Mouse (Mus musculus) adrenal gland, postnatal 10 days (tissue): ENCODE results near the gene Cyp17a1. TPM values are rescaled to one million over a fixed set of nuclear protein-coding genes. Genes with fewer than 3 reads are reported as not detected.

ENCODE experiments used
- DNase-seq: peaks from one replicate; pipeline ENCODE4 v3.0.0; 2021; ENCODE audit warnings: mixed read lengths
- total RNA-seq, 2 experiments: library from RNA; stranded (reverse); gene quantifications; 2 replicates each; pipeline ENCODE4 v1.2.3; 2021

Cyp17a1 gene
- total RNA-seq, 2 experiments from 2014 or later, result 1.3 to 9.6 TPM

DNA sequence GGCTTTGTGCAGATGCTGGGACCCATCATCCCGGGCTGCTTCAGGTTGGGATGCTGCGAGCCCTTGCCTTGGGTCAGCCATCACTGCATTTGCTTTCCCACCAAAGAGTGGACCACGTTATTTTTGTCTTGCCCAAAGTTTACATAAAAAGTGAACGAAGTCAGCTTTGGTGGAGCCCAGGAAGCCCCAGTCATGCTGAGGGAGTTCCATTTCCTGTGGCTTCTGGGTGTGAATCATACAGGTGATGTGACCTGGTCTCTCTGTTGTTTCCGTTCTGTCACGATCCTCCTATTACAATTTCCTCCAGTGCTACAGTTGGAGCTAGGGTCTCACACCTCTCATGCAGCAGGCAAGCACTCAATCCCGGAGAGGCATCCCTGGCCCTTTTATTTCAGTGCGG lies 55.6 kb downstream of the Cyp17a1 start:
- no peak for DNase-seq

Other genes with a start within 250 kb of the Cyp17a1 start
- 10 to 100 TPM; 37.9 to 41.6 TPM for gene Trim8, start 171.5 kb downstream of the Cyp17a1 start, total RNA-seq
- 10 to 100 TPM; 41.7 to 43.0 TPM for gene Arl3, start 100.0 kb downstream of the Cyp17a1 start, total RNA-seq
- 10 to 100 TPM; 11.2 to 16.4 TPM for gene Sfxn2, start 99.8 kb downstream of the Cyp17a1 start, total RNA-seq
- 100 to 1,000 TPM; 122 to 123 TPM for gene Wbp1l, start 74.1 kb downstream of the Cyp17a1 start, total RNA-seq
- gene Borcs7, start 16.7 kb upstream of the Cyp17a1 start, total RNA-seq, result 10 to 100 TPM; 13.2 to 13.9 TPM
- gene As3mt, start 34.3 kb upstream of the Cyp17a1 start, total RNA-seq, result 10 to 100 TPM; 55.2 to 62.9 TPM
- gene Cnnm2, start 88.4 kb upstream of the Cyp17a1 start, total RNA-seq, result 10 to 100 TPM; 13.2 to 23.4 TPM